Mouse (Mus musculus) midbrain, embryonic 14.5 days (tissue): ENCODE data around the gene Olfr135. TPM values are rescaled to one million over a fixed set of nuclear protein-coding genes. Genes with fewer than 3 reads are reported as not detected.

Experiments used
- ATAC-seq: fragments of 200-750 bp; cut with Nextera tagmentation; 2 replicates; pipeline ENCODE4 v1.8.0; 2017; ENCODE audit warnings: moderate number of reproducible peaks, moderate library complexity; ENCODE audit not compliant: low FRiP score, low TSS enrichment
- DNase-seq: peaks from one replicate; pipeline ENCODE4 v3.0.0-alpha.2; 2015
- H3K27ac ChIP-seq: fragments of 300-500 bp; sonication (generic); replicated peaks from 2 replicates; pipeline ENCODE4 v1.5.1; 2014; ENCODE audit warnings: mild to moderate bottlenecking, low read depth, low read length, moderate library complexity
- H3K27me3 ChIP-seq: fragments of 300-500 bp; sonication (generic); 2 replicates; pipeline ENCODE4 v1.6.1; 2014; ENCODE audit warnings: low read length, control low read depth, mixed read lengths; ENCODE audit not compliant: control insufficient read depth, insufficient read depth
- H3K36me3 ChIP-seq: fragments of 300-500 bp; sonication (generic); 2 replicates; pipeline ENCODE4 v1.6.1; 2014; ENCODE audit warnings: low read length, control low read depth; ENCODE audit not compliant: control insufficient read depth, insufficient read depth
- H3K4me1 ChIP-seq: fragments of 300-500 bp; sonication (generic); 2 replicates; pipeline ENCODE4 v1.6.1; 2014; ENCODE audit warnings: mild to moderate bottlenecking, antibody characterized with exemption, low read length, control low read depth; ENCODE audit not compliant: control insufficient read depth, insufficient read depth
- H3K4me2 ChIP-seq: fragments of 300-500 bp; sonication (generic); 2 replicates; pipeline ENCODE4 v1.6.1; 2014; ENCODE audit warnings: mild to moderate bottlenecking, low read length, moderate library complexity
- H3K4me3 ChIP-seq: fragments of 300-500 bp; sonication (generic); replicated peaks from 2 replicates; pipeline ENCODE4 v1.5.1; 2014; ENCODE audit warnings: low read depth, low read length
- H3K9ac ChIP-seq: fragments of 300-500 bp; sonication (generic); replicated peaks from 2 replicates; pipeline ENCODE4 v1.6.1; 2014; ENCODE audit warnings: mild to moderate bottlenecking, low read length, moderate library complexity
- H3K9me3 ChIP-seq: fragments of 300-500 bp; sonication (generic); 2 replicates; pipeline ENCODE4 v1.6.1; 2016; ENCODE audit warnings: low read length, control low read depth, mixed read lengths; ENCODE audit not compliant: control insufficient read depth
- WGBS: fragments of 180-500 bp; shearing (Covaris S2); extraction: QIAGEN DNeasy Blood & Tissue Kit; methylation state at CpG from one replicate; pipeline ENCODE4 v1.1.7; 2014; 5-methylcytosine and 5-hydroxymethylcytosine counted together
- polyA plus RNA-seq: library from polyadenylated mRNA; unstranded; fragments of >200 nt; fragmentation: Nextera tagmentation; extraction: Ambion mirVana; gene quantifications from 2 replicates; pipeline ENCODE4 v1.2.1, GENCODE M21; 2014

Olfr135 gene
- polyA plus RNA-seq = not detected in 2 replicates

DNA sequence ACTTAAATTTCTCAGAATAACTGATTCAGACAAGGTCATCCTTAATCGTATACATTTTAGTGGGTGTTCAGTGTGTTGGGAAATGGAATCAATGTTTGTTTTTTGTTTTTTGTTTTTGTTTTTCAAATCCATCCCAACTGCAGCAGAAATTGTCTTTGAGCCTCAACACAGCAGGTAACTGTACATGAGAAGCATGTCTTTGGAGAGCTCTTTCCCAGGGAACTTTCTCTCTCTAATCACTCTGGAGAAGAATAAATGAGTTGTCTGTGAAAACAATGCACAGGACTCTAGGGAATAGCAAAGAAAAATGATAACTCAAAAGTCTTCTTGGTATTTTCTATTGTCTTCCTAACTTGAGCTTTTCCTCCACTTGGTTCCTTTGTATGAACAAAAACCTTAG lies at the start of gene Olfr135:
Olfr135 (plus strand) TSS at position 301 of the 400 bp plus-strand sequence.
- H3K27me3 ChIP-seq = no peaks in the 10 kb centered on the region
- no peak within 1 kb of the TSS for H3K4me3 ChIP-seq
- no peak within 1 kb of the TSS for H3K27ac ChIP-seq
- DNase-seq (no peak), ATAC-seq (no peak)
- H3K36me3 ChIP-seq = no peaks in the 10 kb centered on the region
- H3K9ac ChIP-seq = no peak within 1 kb of the TSS
- H3K4me1 ChIP-seq = no peaks in the 10 kb centered on the region
- no peak within 1 kb of the TSS for H3K4me2 ChIP-seq
- WGBS = 95% methylated on average over 1 of the region's 1 CpGs
- 0 out of 2 replicates have a peak, but pooled peaks cover 3% of the 10 kb centered on the region for H3K9me3 ChIP-seq

DNA sequence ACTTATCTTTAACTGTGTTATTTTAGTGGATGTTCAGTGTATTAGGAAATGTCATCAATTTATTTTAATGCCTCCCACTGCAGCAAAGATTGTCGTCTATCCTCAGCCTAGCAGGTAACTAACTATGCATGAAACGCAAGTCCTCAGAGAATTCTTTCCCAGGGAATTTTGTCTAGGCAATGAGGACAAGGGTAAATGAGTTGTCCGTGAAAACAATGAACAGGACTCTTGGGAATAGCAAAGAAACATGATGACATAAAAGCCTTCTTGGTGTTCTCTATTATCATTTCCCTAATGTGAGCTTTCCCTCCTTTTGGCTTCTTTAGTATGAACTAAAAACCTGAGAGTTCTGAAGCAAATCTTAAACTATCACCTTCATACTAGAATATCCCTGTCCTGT lies 33.0 kb upstream of the Olfr135 start, which contains the start of gene Olfr134:
Olfr134 (plus strand) TSS at position 301 of the 400 bp plus-strand sequence.
- no peak within 1 kb of the TSS for H3K4me2 ChIP-seq
- no peaks in the 10 kb centered on the region for H3K4me1 ChIP-seq
- H3K27me3 ChIP-seq = no peaks in the 10 kb centered on the region
- no peaks in the 10 kb centered on the region for H3K9me3 ChIP-seq
- H3K9ac ChIP-seq = no peak within 1 kb of the TSS
- H3K27ac ChIP-seq = no peak within 1 kb of the TSS
- ATAC-seq = no peak
- no peaks in the 10 kb centered on the region for H3K36me3 ChIP-seq
- 68% methylated on average over 3 of the region's 3 CpGs for WGBS
- no peak within 1 kb of the TSS for H3K4me3 ChIP-seq
- no peak for DNase-seq

Other genes with a start within 250 kb of the Olfr135 start
- not detected in 2 replicates for gene Olfr129, start 144.3 kb upstream of the Olfr135 start, polyA plus RNA-seq
- gene Olfr130, start 140.4 kb upstream of the Olfr135 start, polyA plus RNA-seq = not detected in 2 replicates
- gene Olfr131, start 115.6 kb upstream of the Olfr135 start, polyA plus RNA-seq = not detected in 2 replicates
- gene Olfr132, start 69.8 kb upstream of the Olfr135 start, polyA plus RNA-seq = not detected in 2 replicates
- not detected in 2 replicates for gene Olfr133, start 59.1 kb upstream of the Olfr135 start, polyA plus RNA-seq
- gene Olfr134, start 32.9 kb upstream of the Olfr135 start, polyA plus RNA-seq = not detected in 2 replicates
- gene Olfr138, start 56.7 kb downstream of the Olfr135 start, polyA plus RNA-seq = not detected in 2 replicates
- not detected in 2 replicates for gene Olfr137, start 103.2 kb downstream of the Olfr135 start, polyA plus RNA-seq
- gene Olfr136, start 125.5 kb downstream of the Olfr135 start, polyA plus RNA-seq = not detected in 2 replicates
- gene Esp36, start 215.8 kb downstream of the Olfr135 start, polyA plus RNA-seq = not detected in 2 replicates